Mouse (Mus musculus) cerebellum, adult 2 months (tissue): ENCODE measurements around the gene Pabpn1l.

Experiments used
- CTCF ChIP-seq: fragments of 200-500 bp; IDR thresholded peaks from 2 replicates; pipeline ENCODE4 v1.5.1; 2011; ENCODE audit warnings: low read depth, mild to moderate bottlenecking, control low read depth, low read length, moderate library complexity, borderline replicate concordance; ENCODE audit not compliant: insufficient read depth
- POLR2A ChIP-seq: fragments of 200-500 bp; IDR thresholded peaks from 2 replicates; pipeline ENCODE4 v1.6.1; 2011; ENCODE audit warnings: low read length, control low read depth, borderline replicate concordance; ENCODE audit not compliant: insufficient read depth

DNA sequence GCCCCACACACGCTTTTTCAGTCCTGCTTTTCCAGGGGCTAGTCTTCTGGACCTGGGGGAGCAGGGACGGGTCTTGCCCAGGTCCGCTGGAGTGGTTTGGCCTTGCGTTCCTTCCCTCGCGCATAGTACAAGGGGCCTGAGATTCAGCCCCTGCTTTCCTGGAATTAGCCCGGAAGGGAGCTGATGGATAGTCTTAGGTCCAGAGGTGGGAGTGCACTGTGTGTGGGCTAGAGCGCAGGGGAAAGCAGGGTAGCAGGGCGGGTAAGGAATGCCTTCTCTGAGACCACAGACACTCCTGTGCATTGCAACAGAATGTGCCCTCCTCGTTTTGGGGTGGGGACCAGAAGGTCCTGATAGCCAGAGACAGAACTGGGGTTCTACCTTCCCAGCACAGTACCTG is 45.4 kb downstream of the Pabpn1l start:
- TF ChIP-seq CTCF (no peak), POLR2A (no peak)
